Mouse (Mus musculus): Measurements from ENCODE around the gene Fastkd1. TPM values are rescaled to one million over a fixed set of nuclear protein-coding genes. Genes with fewer than 3 reads are reported as not detected.
"Not testable (repeated sequence)": the region's sequence is repeated elsewhere in the genome, so short reads cannot be mapped to it uniquely, and the experiment has no call there.

The Fastkd1 gene
- polyA plus RNA-seq, 1 experiment from 2014 or later = 12.0 TPM

GRCm38 (mm10) chr2:69677215-69677614, 36.1 kb downstream of the Fastkd1 start:
- not testable (repeated sequence) for H3K4me1 ChIP-seq (ENCODE audit: control insufficient read depth, insufficient read depth, low read length); H3K4me2 ChIP-seq (ENCODE audit: low read depth, low read length); H3K36me3 ChIP-seq (ENCODE audit: control insufficient read depth, insufficient read depth, low read length); H3K27ac ChIP-seq (ENCODE audit: low read length); H3K4me3 ChIP-seq (ENCODE audit: low read length); H3K9me3 ChIP-seq (ENCODE audit: control insufficient read depth, low read length); H3K27me3 ChIP-seq (replicated peaks; ENCODE audit: control insufficient read depth, insufficient read depth, low read length); ATAC-seq; H3K9ac ChIP-seq (ENCODE audit: low read depth, low read length)
- 86% methylated on average over 2 of the region's 2 CpGs for WGBS

- no peaks in the 10 kb centered on the region for H3K27me3 ChIP-seq (replicated peaks; ENCODE audit: control insufficient read depth, insufficient read depth, low read length)
- no peak overlapping the region for H3K4me2 ChIP-seq (ENCODE audit: low read depth, low read length)
- ATAC-seq = no peak
- no peaks in the 10 kb centered on the region for H3K36me3 ChIP-seq (ENCODE audit: control insufficient read depth, insufficient read depth, low read length)
- H3K9ac ChIP-seq (ENCODE audit: low read depth, low read length) = no peak overlapping the region
- H3K4me3 ChIP-seq (ENCODE audit: low read length) = no peak overlapping the region
- H3K27ac ChIP-seq (ENCODE audit: low read length) = no peak overlapping the region
- H3K4me1 ChIP-seq (ENCODE audit: control insufficient read depth, insufficient read depth, low read length) = no peaks in the 10 kb centered on the region
- 65% methylated on average over 2 of the region's 2 CpGs for WGBS
- H3K9me3 ChIP-seq (ENCODE audit: control insufficient read depth, low read length) = no peaks in the 10 kb centered on the region
These were observed 36.6 kb downstream of the Fastkd1 start for GRCm38 (mm10) chr2:69676713-69677112.

GRCm38 (mm10) chr2:69675266-69675665, 38.0 kb downstream of the Fastkd1 start:
- H3K4me3 ChIP-seq (ENCODE audit: low read length) = no peak overlapping the region
- no peak for ATAC-seq
- no peaks in the 10 kb centered on the region for H3K27me3 ChIP-seq (replicated peaks; ENCODE audit: control insufficient read depth, insufficient read depth, low read length)
- no peak overlapping the region for H3K4me2 ChIP-seq (ENCODE audit: low read depth, low read length)
- H3K4me1 ChIP-seq (ENCODE audit: control insufficient read depth, insufficient read depth, low read length) = no peaks in the 10 kb centered on the region
- no peak overlapping the region for H3K9ac ChIP-seq (ENCODE audit: low read depth, low read length)
- H3K36me3 ChIP-seq (ENCODE audit: control insufficient read depth, insufficient read depth, low read length) = no peaks in the 10 kb centered on the region
- H3K27ac ChIP-seq (ENCODE audit: low read length) = no peak overlapping the region
- WGBS = 89% methylated on average over 9 of the region's 9 CpGs
- H3K9me3 ChIP-seq (ENCODE audit: control insufficient read depth, low read length) = no peaks in the 10 kb centered on the region

GRCm38 (mm10) chr2:69673723-69674122, 39.6 kb downstream of the Fastkd1 start:
- Histone ChIP-seq H3K4me3 (ENCODE audit: low read length) (no peak overlapping the region), H3K9ac (ENCODE audit: low read depth, low read length) (no peak overlapping the region), H3K9me3 (ENCODE audit: control insufficient read depth, low read length) (no peaks in the 10 kb centered on the region), H3K27ac (ENCODE audit: low read length) (no peak overlapping the region), H3K4me2 (ENCODE audit: low read depth, low read length) (no peak overlapping the region), H3K4me1 (ENCODE audit: control insufficient read depth, insufficient read depth, low read length) (no peaks in the 10 kb centered on the region), H3K27me3 (replicated peaks; ENCODE audit: control insufficient read depth, insufficient read depth, low read length) (no peaks in the 10 kb centered on the region), H3K36me3 (ENCODE audit: control insufficient read depth, insufficient read depth, low read length) (no peaks in the 10 kb centered on the region)
- no peak for ATAC-seq
- WGBS = 70% methylated on average over 5 of the region's 5 CpGs

DNA sequence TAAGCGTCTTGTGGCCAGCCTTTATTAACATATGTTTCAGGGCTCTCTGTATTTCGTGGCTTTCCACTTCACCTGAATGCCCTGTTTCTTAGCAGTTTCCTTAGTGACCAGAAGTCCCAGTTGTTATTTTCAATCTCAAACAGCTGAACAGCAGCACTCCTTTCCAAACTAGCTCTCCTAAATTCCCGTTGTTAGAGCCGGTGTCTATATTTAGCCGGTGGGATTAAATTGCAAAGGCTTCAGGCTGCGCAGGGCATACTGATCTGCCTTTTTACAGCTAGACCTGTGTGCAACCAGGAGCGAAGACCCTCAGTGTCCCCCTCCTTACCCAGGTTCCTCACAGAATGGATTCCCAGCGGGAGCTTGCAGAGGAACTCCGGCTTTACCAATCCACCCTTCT, 43.5 kb downstream of the Fastkd1 start, which contains the start of gene Klhl41:
Gene Klhl41 (plus strand): TSS at position 268 of the 400 bp plus-strand sequence.
- no peak within 1 kb of the TSS for H3K4me2 ChIP-seq (ENCODE audit: low read depth, low read length)
- H3K27me3 ChIP-seq (replicated peaks; ENCODE audit: control insufficient read depth, insufficient read depth, low read length) = no peaks in the 10 kb centered on the region
- H3K4me3 ChIP-seq (ENCODE audit: low read length) = no peak within 1 kb of the TSS
- H3K36me3 ChIP-seq (ENCODE audit: control insufficient read depth, insufficient read depth, low read length) = no peaks in the 10 kb centered on the region
- no peak within 1 kb of the TSS for H3K27ac ChIP-seq (ENCODE audit: low read length)
- whole genome bisulfite sequencing = 86% methylated on average over 9 of the region's 9 CpGs
- no peaks in the 10 kb centered on the region for H3K9me3 ChIP-seq (ENCODE audit: control insufficient read depth, low read length)
- no peak within 1 kb of the TSS for H3K9ac ChIP-seq (ENCODE audit: low read depth, low read length)
- no peak for ATAC-seq
- no peaks in the 10 kb centered on the region for H3K4me1 ChIP-seq (ENCODE audit: control insufficient read depth, insufficient read depth, low read length)

DNA sequence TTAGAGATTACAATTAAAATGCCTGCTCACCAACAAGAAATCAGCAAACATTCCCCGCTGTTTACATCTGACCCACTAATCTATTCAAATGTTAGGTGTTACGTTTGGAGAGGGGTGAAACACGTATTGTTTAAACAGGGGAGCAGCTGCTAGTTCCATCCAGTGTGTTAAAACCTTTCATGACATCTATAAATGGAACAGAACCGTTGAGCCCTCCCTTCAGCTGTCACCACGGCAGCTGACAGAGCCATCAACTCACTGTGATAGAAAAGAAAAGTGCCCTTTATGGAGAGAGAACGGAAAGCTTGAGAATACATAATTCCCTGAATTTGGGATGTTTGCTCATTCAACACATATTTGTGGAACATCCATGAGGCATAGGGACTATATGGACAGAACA, 44.9 kb downstream of the Fastkd1 start:
- ATAC-seq = no peak
- Histone ChIP-seq H3K4me1 (ENCODE audit: control insufficient read depth, insufficient read depth, low read length) (no peaks in the 10 kb centered on the region), H3K4me2 (ENCODE audit: low read depth, low read length) (no peak overlapping the region), H3K36me3 (ENCODE audit: control insufficient read depth, insufficient read depth, low read length) (no peaks in the 10 kb centered on the region), H3K4me3 (ENCODE audit: low read length) (no peak overlapping the region), H3K27me3 (replicated peaks; ENCODE audit: control insufficient read depth, insufficient read depth, low read length) (no peaks in the 10 kb centered on the region), H3K9me3 (ENCODE audit: control insufficient read depth, low read length) (no peaks in the 10 kb centered on the region), H3K27ac (ENCODE audit: low read length) (no peak overlapping the region), H3K9ac (ENCODE audit: low read depth, low read length) (no peak overlapping the region)
- 76% methylated on average over 6 of the region's 6 CpGs for WGBS

GRCm38 (mm10) chr2:69667656-69668055, 45.7 kb downstream of the Fastkd1 start:
- 89% methylated on average over 4 of the region's 4 CpGs for WGBS
- H3K9ac ChIP-seq (ENCODE audit: low read depth, low read length) = no peak overlapping the region
- no peak for ATAC-seq
- H3K9me3 ChIP-seq (ENCODE audit: control insufficient read depth, low read length) = no peaks in the 10 kb centered on the region
- no peaks in the 10 kb centered on the region for H3K4me1 ChIP-seq (ENCODE audit: control insufficient read depth, insufficient read depth, low read length)
- H3K27ac ChIP-seq (ENCODE audit: low read length) = no peak overlapping the region
- no peaks in the 10 kb centered on the region for H3K36me3 ChIP-seq (ENCODE audit: control insufficient read depth, insufficient read depth, low read length)
- H3K27me3 ChIP-seq (replicated peaks; ENCODE audit: control insufficient read depth, insufficient read depth, low read length) = no peaks in the 10 kb centered on the region
- no peak overlapping the region for H3K4me3 ChIP-seq (ENCODE audit: low read length)
- H3K4me2 ChIP-seq (ENCODE audit: low read depth, low read length) = no peak overlapping the region

DNA sequence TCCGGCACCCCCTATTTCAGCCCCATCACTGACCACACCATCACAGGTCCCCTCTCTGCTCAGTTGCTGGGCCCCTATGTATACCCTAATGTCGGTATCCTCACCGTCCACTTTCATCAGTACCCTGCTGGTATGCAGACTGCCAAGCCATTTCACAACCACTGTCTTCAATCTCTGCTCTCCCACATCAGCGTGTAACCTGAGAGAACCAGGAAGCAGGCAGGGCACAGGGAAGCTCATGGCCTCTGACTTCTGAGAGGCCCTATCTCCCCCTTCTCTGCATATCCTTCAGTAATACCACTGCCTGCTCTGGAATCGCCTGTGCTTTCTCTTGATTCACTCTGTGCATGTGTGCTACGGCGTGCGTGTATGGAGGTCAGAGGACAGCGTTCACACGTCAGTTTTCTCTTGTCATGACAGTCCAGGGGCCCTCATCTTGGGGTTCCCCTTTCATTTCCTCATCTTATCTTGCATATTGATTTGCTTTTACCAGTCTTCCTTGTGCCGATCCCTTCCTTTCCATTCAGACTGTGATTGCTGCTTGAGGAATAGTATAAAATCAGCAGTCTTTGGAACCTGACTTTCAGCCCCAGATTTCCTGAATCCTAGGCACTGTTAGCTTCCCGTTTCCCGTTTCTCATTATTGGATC, 49.4 kb downstream of the Fastkd1 start:
- no peaks in the 10 kb centered on the region for H3K4me1 ChIP-seq (ENCODE audit: control insufficient read depth, insufficient read depth, low read length)
- H3K4me3 ChIP-seq (ENCODE audit: low read length) = no peak overlapping the region
- 75% methylated on average over 13 of the region's 13 CpGs for WGBS
- no peaks in the 10 kb centered on the region for H3K9me3 ChIP-seq (ENCODE audit: control insufficient read depth, low read length)
- no peak overlapping the region for H3K27ac ChIP-seq (ENCODE audit: low read length)
- no peaks in the 10 kb centered on the region for H3K36me3 ChIP-seq (ENCODE audit: control insufficient read depth, insufficient read depth, low read length)
- no peaks in the 10 kb centered on the region for H3K27me3 ChIP-seq (replicated peaks; ENCODE audit: control insufficient read depth, insufficient read depth, low read length)
- no peak overlapping the region for H3K9ac ChIP-seq (ENCODE audit: low read depth, low read length)
- no peak overlapping the region for H3K4me2 ChIP-seq (ENCODE audit: low read depth, low read length)
- ATAC-seq = peak; percentile 81

DNA sequence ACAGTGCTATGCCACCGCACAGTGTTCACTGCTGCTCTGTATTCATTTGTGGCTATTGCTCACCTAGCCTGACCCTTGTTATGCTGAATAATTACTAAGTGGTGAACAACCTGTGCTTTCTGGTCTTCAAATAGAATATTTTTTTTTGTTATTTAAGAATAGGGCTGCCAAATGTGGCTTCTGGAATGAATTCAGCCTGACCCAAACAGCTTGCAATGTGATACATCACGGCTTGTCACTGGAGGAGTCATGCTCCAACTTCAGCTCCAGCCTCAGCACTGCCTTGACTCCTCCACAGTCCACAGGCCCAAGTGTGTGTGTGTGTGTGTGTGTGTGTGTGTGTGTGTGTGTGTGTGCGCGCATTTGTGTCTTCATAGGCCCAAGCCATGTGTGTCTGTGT, 54.0 kb downstream of the Fastkd1 start:
- no peak overlapping the region for H3K4me2 ChIP-seq (ENCODE audit: low read depth, low read length)
- WGBS = 95% methylated on average over 4 of the region's 4 CpGs
- ATAC-seq = no peak
- H3K27me3 ChIP-seq (replicated peaks; ENCODE audit: control insufficient read depth, insufficient read depth, low read length) = no peaks in the 10 kb centered on the region
- H3K9ac ChIP-seq (ENCODE audit: low read depth, low read length) = no peak overlapping the region
- H3K36me3 ChIP-seq (ENCODE audit: control insufficient read depth, insufficient read depth, low read length) = no peaks in the 10 kb centered on the region
- H3K4me1 ChIP-seq (ENCODE audit: control insufficient read depth, insufficient read depth, low read length) = no peaks in the 10 kb centered on the region
- H3K9me3 ChIP-seq (ENCODE audit: control insufficient read depth, low read length) = no peaks in the 10 kb centered on the region
- H3K4me3 ChIP-seq (ENCODE audit: low read length) = no peak overlapping the region
- no peak overlapping the region for H3K27ac ChIP-seq (ENCODE audit: low read length)

DNA sequence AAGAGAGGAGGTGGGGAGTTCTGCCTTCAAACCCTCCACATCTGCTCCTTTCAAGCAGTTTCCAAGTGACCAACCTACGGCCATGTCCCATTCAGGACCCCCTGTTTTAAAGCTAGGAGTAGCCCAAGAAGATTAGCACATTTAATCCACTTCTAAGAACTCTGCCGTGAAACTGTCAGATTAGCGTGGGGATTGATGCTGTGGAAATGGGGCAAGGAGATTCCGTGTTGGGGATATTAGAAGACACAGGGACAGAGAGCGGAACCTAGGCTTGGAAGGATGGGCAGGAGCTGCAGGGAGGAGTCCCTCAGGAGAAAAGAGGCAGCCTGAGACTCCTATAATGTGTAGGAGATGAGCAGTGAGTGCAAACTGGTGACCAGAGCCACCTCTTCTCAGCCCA, 63.6 kb downstream of the Fastkd1 start:
- 0 out of 2 replicates have a peak, but pooled peaks cover 4% of the 10 kb centered on the region for H3K36me3 ChIP-seq (ENCODE audit: control insufficient read depth, insufficient read depth, low read length)
- no peaks in the 10 kb centered on the region for H3K27me3 ChIP-seq (replicated peaks; ENCODE audit: control insufficient read depth, insufficient read depth, low read length)
- H3K9me3 ChIP-seq (ENCODE audit: control insufficient read depth, low read length) = no peaks in the 10 kb centered on the region
- H3K4me3 ChIP-seq (ENCODE audit: low read length) = no peak overlapping the region
- no peak overlapping the region for H3K27ac ChIP-seq (ENCODE audit: low read length)
- no peak overlapping the region for H3K4me2 ChIP-seq (ENCODE audit: low read depth, low read length)
- H3K4me1 ChIP-seq (ENCODE audit: control insufficient read depth, insufficient read depth, low read length) = peaks cover 3% of the 10 kb centered on the region; the same call in 1 of the 2 replicates
- ATAC-seq = no peak
- H3K9ac ChIP-seq (ENCODE audit: low read depth, low read length) = no peak overlapping the region
- 87% methylated on average over 5 of the region's 5 CpGs for WGBS

Measured in intestine, embryonic 16.5 days (tissue).